Mouse (Mus musculus) adrenal gland, postnatal 14 days (tissue): Measurements from ENCODE around the gene Hus1. TPM values are rescaled to one million over a fixed set of nuclear protein-coding genes. Genes with fewer than 3 reads are reported as not detected.

Experiments used
- DNase-seq: peaks from one replicate; pipeline ENCODE4 v3.0.0; 2021; ENCODE audit warnings: mixed read lengths
- long read RNA-seq, 2 experiments: library from polyadenylated mRNA; stranded (forward); transcript quantifications; one replicate each; pipeline ENCODE4 v2.0.0; 2021
- total RNA-seq: library from RNA; stranded (reverse); gene quantifications from 2 replicates; pipeline ENCODE4 v1.2.3, GENCODE M21; 2021

Gene Hus1
- total RNA-seq: 9.1 and 9.2 TPM in 2 replicates
- long read RNA-seq, experiment 1, full-length matches to known transcripts: 1 of 4 reads
- long read RNA-seq, experiment 1, partial matches to known transcripts: 1 of 4 reads
- long read RNA-seq, experiment 1, other reads (novel, unspliced or antisense): 2 of 4 reads
- long read RNA-seq, experiment 2, full-length matches to known transcripts: 1 of 4 reads
- long read RNA-seq, experiment 2, partial matches to known transcripts: 0 of 4 reads
- long read RNA-seq, experiment 2, other reads (novel, unspliced or antisense): 3 of 4 reads

DNA sequence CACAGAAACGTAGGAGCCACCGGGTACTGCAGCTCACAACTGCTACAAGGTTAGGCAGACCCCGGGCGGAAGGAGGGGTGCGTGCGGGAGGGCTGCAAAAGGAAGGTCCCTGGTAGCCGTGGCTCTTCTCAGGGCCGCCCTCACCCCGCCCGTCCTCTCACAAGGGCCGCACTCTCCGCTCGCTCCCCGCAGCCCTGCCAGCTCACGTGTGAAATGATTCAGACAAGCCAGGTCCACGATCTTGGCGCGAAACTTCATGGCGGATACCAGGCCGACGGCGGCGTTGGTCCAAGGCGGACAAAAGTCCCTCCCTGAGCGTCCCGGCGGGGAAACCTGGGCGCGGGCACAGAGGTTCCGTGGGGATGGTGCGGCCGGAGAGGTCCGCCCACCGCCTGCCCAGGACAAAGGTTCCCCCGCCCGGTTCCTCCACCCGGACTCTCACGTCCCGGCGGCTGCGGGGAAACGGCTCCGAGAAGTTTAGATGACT, at the start of gene Hus1:
Hus1 (minus strand) TSS at position 339 of the 487 bp plus-strand sequence.
- peak; percentile 96 for DNase-seq

GRCm38 (mm10) chr11:9060484-9060883, 49.5 kb upstream of the Hus1 start:
- DNase-seq: no peak

- DNase-seq: no peak
Measured at GRCm38 (mm10) chr11:9060029-9060428, 49.0 kb upstream of the Hus1 start.

- DNase-seq: no peak
Measured at GRCm38 (mm10) chr11:9057711-9058110, 46.7 kb upstream of the Hus1 start.

GRCm38 (mm10) chr11:9056937-9057336, 45.9 kb upstream of the Hus1 start:
- DNase-seq: no peak

DNA sequence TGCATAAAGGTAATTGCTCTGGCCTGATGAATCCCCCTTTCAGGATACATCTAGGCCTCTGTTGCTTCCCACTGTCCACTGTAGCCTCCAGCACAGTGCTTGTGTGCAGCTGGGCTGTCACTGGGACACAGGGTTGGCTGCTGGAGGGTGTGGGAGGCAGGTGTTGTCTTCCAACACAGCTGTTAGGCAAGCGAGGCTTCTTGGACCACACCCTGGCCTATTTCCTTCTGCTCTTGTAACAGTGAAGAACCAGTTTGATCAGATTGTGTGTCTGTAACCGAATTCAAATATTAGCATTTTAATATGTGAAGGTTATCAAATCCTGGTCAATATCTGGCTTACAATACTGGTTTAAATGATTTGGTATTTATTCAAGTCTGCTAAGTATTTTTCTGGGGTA, 40.9 kb upstream of the Hus1 start:
- no peak for DNase-seq

- DNase-seq: no peak
Measured at GRCm38 (mm10) chr11:9050241-9050640, 39.2 kb upstream of the Hus1 start.

DNA sequence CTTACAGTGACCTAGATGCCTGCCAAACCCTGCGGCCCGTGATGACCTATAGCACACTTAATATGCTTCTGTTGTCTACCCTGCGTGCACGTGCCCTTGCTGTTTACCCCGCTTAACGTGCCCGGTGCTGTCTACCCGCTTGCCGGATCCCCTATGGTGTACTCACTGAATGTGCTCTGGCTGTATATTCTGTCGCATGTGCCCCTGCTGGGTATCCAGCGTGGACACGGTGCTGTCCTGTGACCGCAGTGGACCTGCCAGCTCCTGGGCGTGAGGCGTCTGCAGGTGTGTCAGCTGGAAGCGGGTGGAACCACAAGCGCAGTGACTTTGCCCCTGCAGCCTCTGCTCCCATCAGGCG, 37.7 kb upstream of the Hus1 start, which contains the start of gene Sun3:
Sun3 (minus strand) TSS at position 289 of the 358 bp plus-strand sequence.
- DNase-seq: no peak

- peak; percentile 92 for DNase-seq
Measured at GRCm38 (mm10) chr11:9048011-9048702, 37.2 kb upstream of the Hus1 start, which contains the start of gene Gm11992. TSS of gene Gm11992 (plus strand) at chr11:9048594.

GRCm38 (mm10) chr11:9047044-9047443, 36.1 kb upstream of the Hus1 start:
- DNase-seq: peak; percentile 4

GRCm38 (mm10) chr11:9046546-9046945, 35.6 kb upstream of the Hus1 start:
- DNase-seq: no peak

GRCm38 (mm10) chr11:9031530-9031929, 20.5 kb upstream of the Hus1 start:
- no peak for DNase-seq

- no peak for DNase-seq
Measured at GRCm38 (mm10) chr11:9025211-9025610, 14.2 kb upstream of the Hus1 start.

DNA sequence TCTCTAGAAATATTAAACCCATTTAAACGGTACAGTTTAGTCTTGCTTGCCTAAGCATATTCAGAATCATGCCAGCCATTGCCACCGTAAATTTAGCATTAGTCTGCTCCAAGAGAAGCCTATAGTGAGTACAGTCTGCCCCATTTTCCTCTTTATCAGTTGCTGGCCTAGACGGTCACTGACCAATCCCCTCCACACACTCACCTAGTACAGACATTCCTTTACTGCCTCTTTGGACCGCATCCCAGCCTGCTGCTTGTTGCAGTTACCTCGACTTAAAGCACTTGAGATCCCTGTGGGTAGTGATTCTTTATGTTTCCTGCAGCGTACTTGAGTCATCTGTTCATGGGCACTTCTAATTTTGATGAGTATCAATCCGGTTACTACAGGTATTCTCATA, 13.8 kb upstream of the Hus1 start:
- no peak for DNase-seq

- DNase-seq: no peak
Measured at GRCm38 (mm10) chr11:9020207-9020606, 9.2 kb upstream of the Hus1 start.

GRCm38 (mm10) chr11:9018491-9019267, 7.7 kb upstream of the Hus1 start:
- DNase-seq: no peak

DNA sequence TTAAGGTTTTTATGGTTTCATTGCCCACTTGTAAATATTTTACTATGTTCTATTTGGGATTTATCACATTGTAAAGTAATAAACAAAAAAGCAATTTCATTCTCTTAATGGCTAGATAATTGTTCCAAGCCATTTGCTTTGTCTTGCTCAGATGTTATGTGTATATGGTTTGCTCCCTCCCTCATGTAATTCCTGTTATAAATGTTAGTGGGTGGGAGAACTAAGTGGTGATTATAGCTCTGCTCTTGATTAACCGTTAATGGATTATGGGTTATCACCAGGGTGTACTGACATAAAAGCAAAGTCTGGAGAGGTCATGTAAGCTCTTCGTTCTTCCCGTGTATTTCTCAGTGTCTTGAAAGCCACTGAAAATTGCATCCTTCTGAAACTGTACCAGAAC, 3.7 kb upstream of the Hus1 start:
- DNase-seq: no peak

- no peak for DNase-seq
Measured at GRCm38 (mm10) chr11:9011348-9011747, 357 bp upstream of the Hus1 start.

GRCm38 (mm10) chr11:9010416-9010815, 575 bp downstream of the Hus1 start:
- peak; percentile 51 for DNase-seq

- DNase-seq: no peak
Measured at GRCm38 (mm10) chr11:9008761-9009160, 2.2 kb downstream of the Hus1 start.

GRCm38 (mm10) chr11:8988084-8988483, 22.9 kb downstream of the Hus1 start:
- no peak for DNase-seq

DNA sequence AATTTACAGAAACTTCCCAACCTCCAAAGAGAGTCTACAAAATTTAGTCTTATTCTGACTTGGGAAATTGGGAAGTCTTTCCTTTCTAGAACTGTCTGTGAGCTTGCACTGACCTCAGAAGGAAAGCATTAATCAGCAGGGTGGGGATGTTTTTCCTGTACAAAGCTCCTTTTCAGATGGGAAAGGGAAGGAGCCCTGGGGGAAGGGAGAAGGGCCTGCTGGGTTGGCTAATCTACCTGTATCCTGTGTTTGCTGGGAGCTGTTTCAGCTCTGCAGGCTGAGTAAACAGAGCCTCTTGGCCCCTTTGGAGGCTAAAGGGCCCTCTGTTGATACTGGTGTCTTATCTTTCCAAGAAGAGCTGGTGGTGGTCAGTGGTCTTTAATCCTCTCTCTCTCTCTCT, 24.9 kb downstream of the Hus1 start:
- DNase-seq: peak; percentile 24
